Mouse (Mus musculus): ENCODE data around the gene Gan.
A peak's percentile ranks its signal among the peaks of the same experiment; 100 is the strongest.

The Gan gene

GRCm38 (mm10) chr8:117201221-117202017, 43.5 kb downstream of the Gan start:
- no peak for DNase-seq

- DNase-seq: no peak
Observed at GRCm38 (mm10) chr8:117203085-117203484, 45.1 kb downstream of the Gan start.

GRCm38 (mm10) chr8:117205884-117206283, 47.9 kb downstream of the Gan start:
- no peak for DNase-seq

- DNase-seq: peak; percentile 36
Observed at GRCm38 (mm10) chr8:117206636-117207035, 48.7 kb downstream of the Gan start.

- no peak for DNase-seq
Observed at GRCm38 (mm10) chr8:117209150-117209549, 51.2 kb downstream of the Gan start.

- DNase-seq: no peak
Observed at GRCm38 (mm10) chr8:117212100-117212499, 54.2 kb downstream of the Gan start.

- no peak for DNase-seq
Observed at GRCm38 (mm10) chr8:117217724-117218123, 59.8 kb downstream of the Gan start.

GRCm38 (mm10) chr8:117222396-117222795, 64.5 kb downstream of the Gan start:
- peak; percentile 50 for DNase-seq

- DNase-seq: peak; percentile 94
Observed at GRCm38 (mm10) chr8:117224630-117225029, 66.7 kb downstream of the Gan start.

- peak; percentile 22 for DNase-seq
Observed at GRCm38 (mm10) chr8:117226306-117226705, 68.4 kb downstream of the Gan start.

GRCm38 (mm10) chr8:117227339-117227738, 69.4 kb downstream of the Gan start:
- peak; percentile 45 for DNase-seq

GRCm38 (mm10) chr8:117233199-117233598, 75.3 kb downstream of the Gan start:
- DNase-seq: no peak

- DNase-seq: no peak
Observed at GRCm38 (mm10) chr8:117236531-117236930, 78.6 kb downstream of the Gan start.

GRCm38 (mm10) chr8:117240326-117240725, 82.4 kb downstream of the Gan start:
- no peak for DNase-seq

- no peak for DNase-seq
Observed at GRCm38 (mm10) chr8:117240841-117241494, 83.0 kb downstream of the Gan start.

GRCm38 (mm10) chr8:117241848-117242247, 83.9 kb downstream of the Gan start:
- no peak for DNase-seq

- DNase-seq: no peak
Observed at GRCm38 (mm10) chr8:117242286-117242685, 84.4 kb downstream of the Gan start.

- DNase-seq: no peak
Observed at GRCm38 (mm10) chr8:117244601-117245000, 86.7 kb downstream of the Gan start.

- DNase-seq: no peak
Observed at GRCm38 (mm10) chr8:117248341-117248740, 90.4 kb downstream of the Gan start.

GRCm38 (mm10) chr8:117251086-117251681, 93.2 kb downstream of the Gan start:
- no peak for DNase-seq

GRCm38 (mm10) chr8:117252650-117253049, 94.7 kb downstream of the Gan start:
- no peak for DNase-seq

GRCm38 (mm10) chr8:117253390-117254269, 95.7 kb downstream of the Gan start:
- no peak for DNase-seq

- DNase-seq: no peak
Observed at GRCm38 (mm10) chr8:117254496-117254895, 96.6 kb downstream of the Gan start.

Measured in kidney, postnatal 10 days (tissue).